Mouse (Mus musculus): ENCODE measurements at regions not wholly inside any gene's neighbourhood (a gene's known extent, or its start where the extent isn't known, plus 50 kb on each side); places are given as distances from the start of the nearest gene placed in this dataset.
"Not testable (repeated sequence)": the region's sequence is repeated elsewhere in the genome, so short reads cannot be mapped to it uniquely, and the experiment has no call there.

DNA sequence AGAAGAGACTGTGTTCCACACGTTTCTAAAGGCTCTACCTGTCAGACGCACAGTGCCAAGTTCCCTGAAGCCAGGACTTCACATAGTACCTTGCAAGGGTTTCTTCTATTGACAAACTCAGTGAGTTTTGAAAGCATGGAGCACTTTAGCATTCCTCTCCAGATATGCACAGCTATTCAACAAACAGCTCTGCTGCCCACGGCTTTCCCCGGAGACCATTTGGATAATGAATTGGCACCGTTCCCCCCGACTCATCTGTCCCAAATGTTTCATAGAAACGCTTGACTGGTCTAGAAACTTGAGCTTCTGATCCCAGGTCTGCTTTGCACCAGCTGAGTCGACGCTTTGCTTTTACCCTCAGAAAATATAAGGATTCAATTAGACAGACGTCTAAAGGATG lies 162.2 kb upstream of the St6galnac5 start:
- DNase-seq (ENCODE audit: low spot score in 2 of 2) = no peak

DNA sequence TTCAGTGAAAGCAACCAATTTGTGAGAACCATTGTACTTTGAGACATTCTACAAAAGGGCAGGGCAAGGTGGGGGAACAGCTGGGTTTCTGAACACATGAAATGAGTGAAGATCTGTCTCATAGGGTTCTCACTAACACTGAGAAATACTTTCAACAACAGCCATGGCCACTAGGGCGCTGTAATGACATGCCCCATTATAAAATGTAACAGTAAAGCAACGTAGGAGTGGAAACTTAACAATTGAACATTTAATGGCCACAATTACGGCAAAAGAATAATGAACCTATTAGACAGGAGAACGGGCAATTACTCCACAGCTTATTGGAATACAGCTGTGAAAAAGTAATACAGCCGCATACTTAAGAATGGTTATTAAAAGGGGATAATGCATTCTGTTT lies 158.9 kb upstream of the St6galnac5 start:
- no peak for DNase-seq (ENCODE audit: low spot score in 2 of 2)

DNA sequence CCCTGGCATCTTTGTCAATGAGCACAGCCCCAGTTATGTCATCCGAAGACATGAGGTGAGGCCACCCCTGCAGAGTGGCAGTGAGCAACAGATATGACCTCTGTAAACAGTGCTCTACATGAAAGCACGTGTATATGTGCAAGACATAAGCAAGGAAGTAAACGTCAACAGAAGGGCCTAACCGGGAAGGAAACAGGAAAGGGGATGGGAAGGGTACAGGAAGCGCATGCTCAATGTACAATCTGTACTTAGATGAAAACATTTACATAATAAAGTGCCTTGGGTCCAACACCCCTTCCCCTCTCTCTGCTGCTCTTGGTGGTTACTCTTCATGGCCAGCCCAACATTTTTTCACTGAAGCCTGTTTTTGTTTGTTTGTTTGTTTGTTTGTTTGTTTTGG lies 143.3 kb upstream of the St6galnac5 start:
- no peak for DNase-seq (ENCODE audit: low spot score in 2 of 2)

DNA sequence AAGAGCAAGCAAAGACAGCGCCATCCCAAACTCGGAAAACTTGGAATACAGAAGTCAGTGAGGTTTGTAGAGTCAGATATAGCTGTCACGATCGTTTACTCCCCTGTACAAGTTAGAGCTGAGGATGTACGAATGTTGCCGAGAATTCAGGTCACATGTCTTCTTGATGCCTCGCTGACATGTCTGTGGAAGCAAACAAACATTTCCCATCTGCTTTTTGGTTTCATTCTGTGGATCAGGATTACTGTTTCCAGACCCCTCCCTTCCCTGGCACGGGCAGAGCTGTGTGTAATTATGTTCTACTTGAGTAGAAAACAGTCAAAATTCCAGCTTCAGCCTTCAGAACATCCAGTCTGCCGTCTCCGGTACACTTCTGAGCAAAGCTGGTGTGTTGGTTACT lies 139.9 kb upstream of the St6galnac5 start:
- peak in 1 of 2 experiments; percentile 10 for DNase-seq (ENCODE audit: low spot score in 2 of 2)

DNA sequence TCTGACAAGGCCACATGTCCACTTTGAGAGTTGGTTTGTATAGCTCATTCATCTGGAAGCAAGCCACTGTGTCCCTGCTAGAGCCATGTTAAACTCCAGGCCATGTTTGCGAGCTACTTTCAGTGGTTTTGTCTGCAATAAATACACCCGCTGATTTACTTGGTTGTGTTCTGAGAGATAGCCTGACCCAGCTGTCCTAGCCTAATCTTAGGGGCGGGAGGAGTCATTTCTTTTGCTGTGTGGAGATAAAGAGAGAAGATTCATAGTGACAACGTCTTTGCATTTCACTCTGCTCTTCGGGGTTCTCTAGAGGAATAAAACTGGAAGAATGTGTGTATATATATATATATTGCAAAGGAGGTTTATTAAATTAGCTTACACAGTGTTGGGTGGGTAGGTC lies 137.1 kb upstream of the St6galnac5 start:
- DNase-seq (ENCODE audit: low spot score in 2 of 2) = no peak

DNA sequence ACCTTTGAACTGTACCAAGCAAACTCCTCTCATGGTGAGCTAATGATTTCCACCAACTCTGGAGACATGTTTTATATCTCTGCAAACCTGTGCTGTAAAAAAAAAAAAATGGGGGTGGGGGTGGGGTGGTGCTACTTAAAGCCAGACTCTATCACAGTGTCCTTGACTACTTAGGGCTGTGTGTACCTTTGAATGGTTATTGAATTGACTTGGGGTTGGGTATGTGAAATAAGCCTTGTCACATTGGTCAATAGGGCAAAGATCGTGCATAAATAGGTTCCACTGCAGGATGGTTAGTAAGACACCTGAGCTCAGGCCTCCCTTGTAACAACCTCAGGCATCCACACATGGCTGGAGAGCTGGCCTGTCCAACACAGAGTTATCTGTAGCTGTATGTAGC lies 136.6 kb upstream of the St6galnac5 start:
- DNase-seq (ENCODE audit: low spot score in 2 of 2) = no peak

DNA sequence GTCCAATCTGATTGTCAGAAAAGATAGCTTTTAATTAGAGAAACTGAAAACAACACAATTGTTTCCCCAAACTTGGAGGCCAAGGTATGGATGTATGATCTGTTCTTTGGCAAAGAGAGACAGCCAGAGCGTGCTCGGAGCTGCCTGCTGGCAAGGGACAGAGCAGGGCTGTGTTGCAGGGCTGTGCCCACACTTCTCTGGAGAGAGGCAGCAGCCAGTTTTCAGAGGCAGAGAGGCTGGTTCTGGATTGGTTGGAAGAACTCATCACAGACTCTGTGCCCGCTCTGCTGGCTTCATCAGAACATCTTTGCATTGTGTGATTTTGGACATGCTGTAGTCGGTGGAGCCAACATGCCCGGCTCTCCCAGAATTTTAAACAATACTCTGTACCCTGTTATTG lies 123.5 kb upstream of the St6galnac5 start:
- no peak for DNase-seq (ENCODE audit: low spot score in 2 of 2)

DNA sequence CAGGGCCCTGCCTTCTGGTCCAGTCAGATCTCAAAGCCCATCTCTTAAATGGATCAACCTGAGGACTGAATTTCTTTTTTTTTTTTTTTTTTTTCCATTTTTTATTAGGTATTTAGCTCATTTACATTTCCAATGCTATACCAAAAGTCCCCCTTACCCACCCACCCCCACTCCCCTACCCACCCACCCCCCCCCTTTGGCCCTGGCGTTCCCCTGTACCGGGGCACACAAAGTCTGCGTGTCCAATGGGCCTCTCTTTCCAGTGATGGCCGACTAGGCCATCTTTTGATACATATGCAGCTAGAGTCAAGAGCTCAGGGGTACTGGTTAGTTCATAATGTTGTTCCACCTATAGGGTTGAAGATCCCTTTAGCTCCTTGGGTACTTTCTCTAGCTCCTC lies 108.5 kb upstream of the St6galnac5 start:
- not testable (repeated sequence) for DNase-seq (ENCODE audit: low spot score in 2 of 2)

DNA sequence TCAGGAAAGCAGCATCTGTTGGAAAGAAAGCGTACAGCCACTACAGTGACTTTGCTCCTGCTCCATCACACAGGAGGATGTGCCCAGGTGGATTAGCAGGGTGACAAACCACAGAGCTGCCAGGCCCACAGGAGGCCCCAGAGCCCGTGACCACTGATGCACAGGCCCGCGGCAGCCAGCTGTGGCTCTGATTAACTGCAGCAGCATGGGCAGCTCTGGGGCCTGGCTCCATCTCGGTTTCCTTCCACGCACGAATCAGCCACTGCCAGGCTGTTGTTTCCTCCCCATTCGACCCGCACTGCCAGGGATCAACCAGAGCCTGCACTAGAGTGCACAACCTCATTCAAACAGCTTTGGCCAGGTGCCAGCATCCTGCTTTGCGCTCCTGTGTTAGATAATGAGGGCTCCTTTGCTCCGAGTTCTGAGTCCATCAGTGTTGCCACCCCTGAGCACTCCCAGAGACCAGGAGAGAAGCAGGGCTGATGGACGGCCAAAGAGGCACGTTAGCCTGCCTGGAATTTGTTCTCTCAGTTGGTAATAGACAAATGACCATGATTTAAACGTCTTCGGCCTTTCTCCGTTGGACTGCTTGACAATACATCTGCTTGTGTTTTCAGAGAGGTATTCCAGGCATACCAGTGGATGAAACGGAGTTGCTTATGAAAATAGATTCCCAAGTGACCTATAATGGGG lies 103.2 kb upstream of the St6galnac5 start:
- DNase-seq (ENCODE audit: low spot score in 2 of 2) = peak; percentile 29 to 55

DNA sequence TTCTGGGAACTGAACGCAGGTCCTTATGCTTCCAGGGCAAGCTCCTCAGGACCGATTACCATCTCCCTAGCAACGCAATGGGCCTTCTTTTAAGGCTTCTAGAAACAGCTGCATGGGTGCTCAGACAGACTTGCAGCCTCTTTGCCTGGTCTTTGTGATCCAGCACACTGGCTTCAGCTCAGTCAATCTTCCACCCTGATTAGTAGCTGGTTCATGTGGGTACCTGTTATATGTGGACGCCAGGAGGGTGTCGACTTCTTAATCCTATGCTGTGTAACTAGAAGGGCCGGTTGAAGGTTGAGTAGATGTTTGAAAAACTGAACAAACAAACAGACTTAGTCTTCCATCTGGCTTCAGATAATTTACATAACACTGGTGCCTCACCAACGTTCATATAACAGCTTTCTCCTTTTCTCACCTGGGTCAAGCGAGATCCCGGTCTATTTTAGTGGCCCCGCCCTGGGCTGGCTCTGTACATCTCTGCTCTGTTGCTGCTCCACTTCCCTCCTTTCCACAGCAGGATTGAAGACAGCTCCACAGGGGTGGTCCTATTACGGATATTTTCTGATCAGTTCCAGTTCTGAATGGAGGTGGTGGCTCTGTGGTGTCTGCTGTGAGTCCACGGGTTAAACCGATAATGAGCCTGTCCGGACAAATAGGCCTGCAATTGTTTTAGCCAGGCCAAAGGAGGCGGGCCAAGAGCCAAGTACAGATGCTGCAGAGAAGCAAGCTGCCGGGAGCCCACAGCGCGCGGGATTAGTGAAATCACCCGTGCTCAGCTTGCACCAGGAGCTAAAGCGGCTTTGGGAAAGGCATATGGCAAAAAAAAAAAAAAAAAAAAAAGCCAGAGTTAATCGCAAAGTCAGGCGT lies 102.4 kb upstream of the St6galnac5 start:
- peak in 1 of 2 experiments; percentile 33 for DNase-seq (ENCODE audit: low spot score in 2 of 2)

DNA sequence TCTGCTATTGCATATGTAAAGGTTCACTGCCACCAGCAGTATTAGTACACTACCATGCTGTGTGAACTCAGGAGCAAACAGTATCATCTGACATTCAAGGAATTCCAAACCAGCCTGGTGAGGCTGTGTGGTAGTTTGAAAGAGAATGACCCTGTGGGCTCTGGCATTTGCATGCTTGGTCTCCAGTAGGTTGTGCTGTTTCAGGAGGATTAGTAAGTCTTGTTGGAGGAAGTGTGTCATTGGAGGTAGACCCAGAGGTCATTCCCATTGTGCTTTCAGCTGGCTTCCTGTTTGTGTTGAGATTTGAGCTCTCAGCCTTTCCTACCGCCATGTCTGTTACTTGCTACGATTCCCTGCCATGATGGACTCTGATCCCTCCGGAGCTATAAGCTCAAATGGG lies 98.3 kb upstream of the St6galnac5 start:
- no peak for DNase-seq (ENCODE audit: low spot score in 2 of 2)

DNA sequence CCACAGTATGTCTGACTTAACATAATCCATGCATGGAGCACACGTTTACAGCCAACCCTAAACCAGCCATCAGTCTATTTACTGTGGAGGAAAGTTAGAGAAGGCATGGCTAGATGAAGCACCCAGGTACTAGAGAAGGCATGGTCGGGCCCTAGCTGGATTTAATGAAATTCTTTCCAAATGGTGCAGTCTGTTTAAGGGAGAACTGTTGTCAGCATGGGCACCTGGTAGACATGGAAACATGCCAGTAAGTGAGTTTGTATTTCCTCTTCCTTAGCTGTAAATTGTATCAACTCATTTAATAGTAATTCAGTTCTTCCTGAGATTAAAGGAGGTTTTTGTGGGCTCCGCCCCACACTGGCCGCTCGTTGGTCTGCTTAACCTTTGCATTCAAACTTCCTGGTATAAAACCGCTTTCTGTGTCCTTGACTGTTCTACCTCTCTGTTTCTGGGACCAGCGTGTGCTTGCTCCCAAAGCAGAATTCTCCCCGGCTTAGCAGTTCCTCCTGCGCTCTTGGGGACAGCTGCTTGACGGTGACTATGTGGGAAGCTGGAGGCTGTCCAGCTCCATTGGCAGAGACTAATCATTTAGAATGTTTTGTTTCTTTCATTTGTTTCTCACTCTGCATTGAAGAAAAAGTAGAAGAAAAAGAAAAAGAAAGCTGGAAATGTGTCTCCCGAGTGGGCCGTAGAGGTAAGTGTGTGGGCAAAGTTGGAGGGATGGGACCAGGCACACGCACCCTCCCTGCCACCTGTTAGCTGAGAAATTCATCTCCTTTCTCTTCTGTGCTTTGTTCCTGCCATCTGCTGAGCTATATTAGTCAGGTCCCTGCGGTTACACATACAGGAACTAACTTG lies 96.0 kb upstream of the St6galnac5 start:
- peak; percentile 83 to 85 for DNase-seq (ENCODE audit: low spot score in 2 of 2)

DNA sequence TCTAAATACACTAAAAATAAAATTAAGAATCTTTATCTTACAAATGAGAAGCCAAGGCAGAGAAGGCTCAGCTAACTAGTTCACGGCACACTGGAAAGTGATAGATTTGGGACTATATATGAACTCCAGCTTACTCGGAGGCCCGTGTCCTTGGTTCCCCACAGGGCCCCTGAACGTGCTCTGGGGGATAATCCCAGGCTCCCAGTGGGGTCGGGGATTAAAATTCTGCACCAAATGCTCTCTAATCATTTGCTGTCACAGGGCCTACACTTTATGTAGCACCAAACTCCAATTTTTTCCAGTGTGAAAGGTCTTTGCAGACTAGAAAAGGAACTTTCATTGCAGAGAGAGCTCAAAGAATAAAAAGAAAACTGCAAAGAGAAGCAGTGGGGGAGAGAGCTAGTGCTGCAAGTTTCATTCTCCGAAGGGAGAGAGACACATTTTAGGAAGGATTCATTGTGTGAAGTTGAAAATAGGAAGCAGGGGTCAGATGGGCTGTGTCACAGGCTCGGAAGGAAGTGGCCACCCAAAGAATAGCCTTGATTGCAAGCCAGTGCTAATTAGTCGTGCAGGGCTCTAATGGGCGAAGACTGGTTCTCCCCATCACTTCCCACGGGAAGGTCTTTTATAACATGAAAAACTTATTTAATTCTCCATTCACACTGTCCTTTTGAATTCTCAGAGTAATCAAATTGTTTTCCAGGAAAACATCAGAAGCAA lies 90.3 kb upstream of the St6galnac5 start:
- DNase-seq (ENCODE audit: low spot score in 2 of 2) = no peak

DNA sequence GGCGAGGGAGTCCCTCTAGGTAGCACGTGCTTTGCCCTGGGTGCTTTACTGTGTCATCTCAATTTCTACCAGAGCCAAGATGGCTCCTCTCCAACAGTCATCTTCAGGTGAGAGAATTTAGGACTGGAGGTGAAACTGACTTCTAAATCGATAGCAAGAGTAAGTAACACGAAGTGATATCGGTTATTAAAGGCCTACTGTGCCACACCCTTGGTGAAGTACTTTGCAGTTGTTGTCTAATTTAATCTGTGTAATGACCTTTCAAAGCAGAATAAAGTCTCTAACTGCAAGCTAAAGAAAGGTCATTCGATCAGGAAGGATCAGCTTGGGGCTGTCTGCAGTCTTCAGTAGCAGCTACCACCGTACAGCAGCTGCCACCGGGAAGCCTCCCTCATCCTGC lies 89.5 kb upstream of the St6galnac5 start:
- no peak for DNase-seq (ENCODE audit: low spot score in 2 of 2)

DNA sequence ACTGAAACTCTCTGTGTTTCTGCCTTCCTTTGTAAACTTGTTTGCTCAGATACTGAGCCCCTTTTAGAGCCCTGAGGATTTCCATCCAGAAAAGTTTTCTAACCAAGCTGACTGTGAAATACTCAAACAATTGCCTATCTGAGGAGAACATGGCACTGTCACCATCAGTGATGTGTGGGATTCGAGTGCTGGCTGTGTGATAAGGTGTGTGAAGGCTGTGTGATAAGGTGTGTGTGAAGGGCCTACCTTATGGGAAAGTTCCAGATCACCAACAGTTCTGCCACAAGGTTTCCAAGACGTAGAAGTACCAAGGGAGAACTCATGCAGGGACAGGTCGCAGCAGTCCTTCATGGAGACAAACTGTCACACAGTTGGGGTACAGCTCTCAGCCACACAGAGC lies 89.1 kb upstream of the St6galnac5 start:
- no peak for DNase-seq (ENCODE audit: low spot score in 2 of 2)

DNA sequence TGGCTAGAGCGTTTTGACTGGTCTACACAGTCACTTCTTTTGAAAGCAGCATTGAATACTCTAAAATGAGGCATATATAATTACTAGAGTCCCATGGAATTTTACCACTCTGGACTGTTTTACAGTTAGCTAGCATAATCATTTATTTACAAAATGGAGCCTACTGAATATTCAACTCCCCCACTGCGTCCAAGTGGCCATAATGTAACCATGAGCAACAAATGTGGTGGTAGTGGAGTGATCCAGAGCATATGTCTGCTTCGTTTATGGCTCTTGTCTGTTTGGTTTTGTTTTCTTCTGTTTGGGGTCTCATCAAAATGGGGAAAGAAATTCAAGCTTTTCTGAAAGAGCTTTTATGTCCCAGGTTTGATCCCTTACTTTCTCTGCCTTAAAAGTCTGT lies 83.8 kb upstream of the St6galnac5 start:
- DNase-seq (ENCODE audit: low spot score in 2 of 2) = no peak

DNA sequence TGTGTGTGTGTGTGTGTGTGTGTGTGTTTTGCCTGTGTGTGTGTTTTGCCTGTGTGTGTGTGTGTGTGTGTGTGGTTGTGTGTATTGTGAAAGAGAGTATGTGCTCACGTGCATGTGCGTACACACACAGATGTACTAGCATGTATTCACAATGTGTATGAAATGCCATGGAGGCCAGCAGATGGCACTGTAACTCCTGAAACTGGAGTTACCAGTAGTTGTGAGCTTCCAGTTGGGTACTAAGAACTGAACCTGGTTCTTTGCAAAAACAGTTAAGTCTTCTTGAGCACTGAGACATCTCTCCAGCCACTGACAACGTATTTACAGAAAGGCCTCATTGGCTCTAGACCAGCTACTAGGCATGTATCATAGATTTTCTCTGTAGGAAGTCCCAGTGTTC lies 71.1 kb upstream of the St6galnac5 start:
- no peak for DNase-seq (ENCODE audit: low spot score in 2 of 2)

DNA sequence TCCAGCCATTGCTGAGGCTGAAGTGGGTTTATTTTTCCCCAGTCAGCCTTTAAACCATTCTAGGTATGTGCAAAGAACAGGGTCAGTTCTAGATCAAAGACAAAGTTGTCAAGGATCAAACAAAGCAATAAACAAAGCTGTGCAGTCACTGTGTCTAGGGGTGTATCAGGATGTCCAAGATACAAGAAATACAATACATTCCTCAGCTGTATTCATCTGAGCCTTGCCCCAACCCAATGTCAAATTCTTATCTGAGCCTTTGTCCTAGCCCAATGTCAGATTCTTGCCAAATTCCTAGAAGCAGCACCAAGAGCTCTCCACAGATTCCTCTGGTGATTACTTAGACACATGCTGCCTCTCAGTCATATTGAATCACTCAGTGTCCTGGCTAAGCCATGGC lies 69.5 kb upstream of the St6galnac5 start:
- no peak for DNase-seq (ENCODE audit: low spot score in 2 of 2)

DNA sequence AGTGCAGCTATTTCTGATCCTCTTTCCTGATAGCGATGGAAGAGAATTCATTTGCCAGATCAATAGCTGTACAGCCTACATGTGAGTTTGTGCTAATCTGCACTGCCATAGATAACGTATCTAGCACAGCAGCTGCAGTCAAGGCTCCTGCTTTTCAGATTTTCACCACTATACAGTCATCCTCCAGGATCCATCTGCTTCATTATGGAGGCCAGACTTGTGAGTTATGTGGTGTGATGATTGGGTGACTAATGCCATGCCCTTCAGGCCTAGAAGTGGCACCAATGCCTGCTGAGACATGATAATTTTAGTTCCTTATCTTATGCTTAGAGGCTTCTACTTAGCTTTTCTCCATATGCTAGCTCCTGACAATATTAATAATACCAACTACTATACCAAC lies 63.3 kb upstream of the St6galnac5 start:
- DNase-seq (ENCODE audit: low spot score in 2 of 2) = no peak

DNA sequence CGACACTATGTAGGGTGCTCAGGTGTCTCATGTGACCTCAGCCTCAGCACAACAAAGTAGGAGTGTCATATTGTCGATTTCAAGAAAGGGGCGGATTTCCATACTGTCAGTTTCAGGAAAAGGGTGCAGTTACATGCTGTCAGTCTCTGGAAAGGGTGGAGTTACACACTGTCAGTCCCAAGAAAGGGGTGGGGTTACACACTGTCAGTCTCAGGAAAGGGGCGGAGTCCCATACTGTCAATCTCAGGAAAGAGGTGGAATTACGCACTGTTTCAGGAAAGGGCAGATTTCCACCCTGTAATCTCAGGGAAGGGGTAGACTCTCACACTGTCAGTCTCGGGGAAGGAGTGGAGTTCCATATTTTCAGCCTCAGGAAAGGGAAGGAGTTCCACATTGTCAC lies 51.9 kb upstream of the St6galnac5 start:
- DNase-seq (ENCODE audit: low spot score in 2 of 2) = no peak

All from right cerebral cortex, adult 2 months (tissue).